Mouse (Mus musculus): ENCODE data around the gene Adgrv1.

DNA sequence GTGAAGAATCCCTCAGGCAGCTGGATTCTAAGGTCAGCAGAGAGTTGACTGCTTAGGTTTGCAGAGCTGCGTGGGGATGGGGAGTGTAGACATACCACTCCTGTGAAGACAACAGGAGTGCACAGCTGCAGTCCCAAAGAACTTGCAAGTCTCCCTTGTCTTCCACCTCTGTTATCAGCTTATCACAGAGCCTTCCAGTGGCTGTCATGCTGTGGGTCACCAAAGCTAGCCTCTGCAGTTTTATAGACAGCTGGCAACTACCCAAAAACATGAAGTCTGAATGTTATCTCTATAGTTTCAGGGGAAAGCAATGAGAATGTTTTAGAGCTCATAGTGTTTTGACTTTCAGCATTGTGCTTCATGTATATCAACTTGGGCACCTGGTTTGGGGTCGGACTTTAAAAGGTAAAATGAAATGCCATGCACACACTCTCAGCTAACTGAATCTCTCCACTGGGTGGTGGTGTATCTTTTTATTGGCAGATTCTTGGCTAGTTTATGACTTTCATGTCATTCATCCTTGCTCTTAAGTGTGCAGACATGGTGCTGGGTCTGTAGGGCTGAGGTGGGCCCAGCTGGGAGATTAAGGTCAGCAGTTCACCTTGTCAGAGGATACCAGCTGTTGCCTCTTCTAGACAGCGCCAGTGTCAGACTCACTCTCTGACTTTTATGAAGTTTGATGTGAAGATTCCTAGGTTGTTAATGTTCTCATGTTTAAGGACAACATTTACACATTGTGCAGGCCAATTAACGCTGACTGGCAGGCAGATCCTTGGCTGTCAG lies 502.0 kb downstream of the Adgrv1 start:
- no peak for TF ChIP-seq POLR2A (IDR thresholded peaks at IDR 0.05; ENCODE audit: low read depth, low read length)
- TF ChIP-seq CTCF (IDR thresholded peaks at IDR 0.05; ENCODE audit: borderline replicate concordance, insufficient read depth, low read length): no peak

Measured in embryonic fibroblast, embryonic 13.5 days (primary cell).